Mouse (Mus musculus) MN1 (cell line): ENCODE data around the gene Fam174b.

ENCODE experiments used
- DNase-seq: peaks from one replicate; pipeline ENCODE4 v3.0.0-alpha.2; 2016; ENCODE audit warnings: low spot score

Fam174b gene

DNA sequence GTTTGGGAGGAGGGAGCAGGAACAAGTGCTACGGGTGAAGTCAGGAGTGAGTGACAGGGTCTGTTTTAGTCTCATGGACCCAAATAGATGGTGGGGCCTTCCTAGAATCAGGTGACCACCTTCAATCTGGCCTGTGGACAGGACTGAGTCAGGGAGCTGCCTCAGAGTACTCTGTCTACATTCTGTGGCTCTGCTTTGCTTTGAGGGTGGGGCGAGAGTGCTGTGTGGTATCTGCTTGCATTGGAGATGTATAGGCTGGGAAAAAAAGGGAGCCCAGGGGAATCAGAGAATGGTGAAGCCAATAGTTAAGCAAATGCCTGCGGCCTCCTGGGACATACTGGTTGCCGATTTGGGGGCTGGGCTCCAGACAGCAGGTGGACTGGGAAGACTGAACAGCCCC lies 73.8 kb downstream of the Fam174b start:
- DNase-seq = no peak

DNA sequence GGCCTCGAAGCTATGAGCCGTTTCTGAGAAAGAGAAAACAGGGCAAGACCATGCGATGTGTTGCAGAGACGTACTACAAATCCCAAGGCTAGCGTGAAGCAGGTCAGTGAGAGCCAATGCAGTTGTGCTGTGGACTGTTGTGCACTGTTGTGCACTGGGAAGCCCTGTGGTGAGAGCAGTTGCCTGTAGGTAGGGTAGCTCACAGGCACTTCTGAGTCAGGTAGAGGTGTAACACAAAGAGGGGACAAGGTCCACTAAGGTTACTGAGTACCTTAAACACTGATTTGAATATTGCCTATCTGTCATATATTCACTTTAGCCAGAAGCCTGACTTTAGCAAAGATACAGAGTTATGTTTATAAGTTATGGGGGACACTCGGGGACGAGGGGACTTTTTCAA lies 74.4 kb downstream of the Fam174b start:
- DNase-seq = no peak

DNA sequence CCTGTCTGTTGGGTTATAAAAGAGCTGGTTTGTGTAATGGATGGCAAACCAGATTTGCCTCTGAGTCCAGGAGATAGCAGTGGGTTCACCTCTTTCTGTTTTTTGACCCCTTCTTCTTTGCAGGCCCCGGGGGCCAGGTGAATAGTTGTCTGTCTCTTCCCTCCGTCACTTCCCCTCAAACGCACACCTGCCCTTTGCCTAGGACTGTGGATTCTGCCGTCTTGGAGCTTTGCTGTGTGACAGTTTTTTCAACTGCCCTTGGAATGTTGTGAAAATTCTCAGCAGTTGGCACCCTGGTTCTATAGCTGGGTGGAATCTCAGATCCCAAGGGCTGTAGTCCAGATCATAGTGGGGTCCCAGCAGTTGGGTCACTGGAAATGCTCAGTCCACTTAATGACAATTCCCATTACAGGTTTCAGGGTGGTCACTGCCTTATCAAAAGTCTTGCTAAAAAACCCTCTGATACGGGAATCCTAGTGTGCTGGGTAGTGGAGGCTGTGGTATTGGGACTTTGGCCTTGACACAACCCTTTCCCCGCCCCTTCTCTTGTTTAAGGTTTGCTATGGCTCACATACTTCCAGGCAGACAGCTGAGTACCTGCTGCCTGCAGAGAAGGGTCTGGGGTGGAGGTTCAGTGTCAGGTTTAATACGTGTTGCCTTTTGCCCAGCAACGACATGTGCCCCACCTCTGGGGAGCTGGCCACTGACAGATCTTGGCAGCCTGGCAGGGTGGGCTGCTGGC lies 76.3 kb downstream of the Fam174b start:
- DNase-seq = no peak

DNA sequence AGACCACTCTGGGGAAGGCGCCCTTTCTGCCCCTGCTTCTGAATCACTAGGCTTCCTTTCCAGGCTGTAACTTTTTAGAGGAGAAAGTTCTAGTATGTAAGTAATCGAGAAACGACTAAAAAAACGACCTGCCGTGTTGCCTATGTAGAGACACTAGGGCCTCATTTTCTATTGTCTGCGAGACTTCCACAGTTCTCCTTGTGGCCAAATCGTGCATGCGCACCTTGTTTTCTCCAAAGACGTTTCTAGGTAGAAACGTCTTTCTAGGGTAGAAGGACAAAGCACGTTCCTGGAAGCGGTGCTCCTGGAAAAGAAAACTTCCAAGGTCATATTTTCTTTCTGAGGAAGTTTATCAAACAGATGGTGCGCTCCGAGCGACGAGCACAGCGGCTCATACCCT lies 79.3 kb downstream of the Fam174b start:
- DNase-seq = no peak
